Mouse (Mus musculus) naive thymus-derived CD4-positive, alpha-beta T cell, adult 2 months (primary cell): ENCODE results near the gene Scaf1.
A peak's percentile ranks its signal among the peaks of the same experiment; 100 is the strongest.

ENCODE experiments used
- DNase-seq: peaks from one replicate; pipeline ENCODE4 v3.0.0-alpha.2; 2011; ENCODE audit warnings: low read depth

The Scaf1 gene

DNA sequence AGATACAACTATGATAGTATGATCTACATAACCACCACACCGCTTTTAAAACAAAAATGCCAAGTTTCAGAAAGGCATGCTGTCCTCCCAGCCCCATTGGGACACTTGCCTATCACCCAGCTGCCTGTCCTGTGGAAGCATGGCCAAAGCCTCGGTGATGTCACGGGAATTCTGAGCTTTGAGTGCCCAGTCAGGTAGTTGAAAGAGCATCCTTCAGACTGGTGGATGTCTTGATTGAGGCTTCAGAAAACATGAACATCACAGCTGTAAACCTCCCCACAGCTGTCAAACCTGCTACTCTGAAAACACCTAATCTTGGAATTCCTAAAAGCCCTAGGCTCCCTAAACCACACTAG, 2.1 kb downstream of the Scaf1 start:
- no peak for DNase-seq

- DNase-seq, result no peak
These were observed 2.6 kb downstream of the Scaf1 start for GRCm38 (mm10) chr7:45013366-45014095.

DNA sequence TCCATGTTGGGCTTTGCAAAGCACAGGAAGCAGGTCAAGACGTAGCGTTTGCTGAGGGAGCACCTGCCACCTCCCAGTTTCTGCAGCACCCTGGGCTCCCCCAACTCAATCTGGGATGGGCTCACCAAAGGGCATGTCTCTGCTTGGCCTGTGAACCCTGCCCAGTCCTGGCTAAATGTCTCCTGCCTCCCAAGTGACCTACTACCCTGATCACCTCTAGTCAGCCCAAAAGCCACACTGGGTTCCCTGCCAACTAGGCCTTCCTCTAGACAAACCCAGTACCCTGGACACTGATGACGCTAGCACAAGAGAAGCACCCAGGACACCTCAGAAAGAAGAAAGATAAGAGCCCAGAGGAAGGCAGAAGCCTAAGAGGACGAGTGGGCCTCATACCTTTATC, 3.3 kb downstream of the Scaf1 start:
- DNase-seq, result no peak

DNA sequence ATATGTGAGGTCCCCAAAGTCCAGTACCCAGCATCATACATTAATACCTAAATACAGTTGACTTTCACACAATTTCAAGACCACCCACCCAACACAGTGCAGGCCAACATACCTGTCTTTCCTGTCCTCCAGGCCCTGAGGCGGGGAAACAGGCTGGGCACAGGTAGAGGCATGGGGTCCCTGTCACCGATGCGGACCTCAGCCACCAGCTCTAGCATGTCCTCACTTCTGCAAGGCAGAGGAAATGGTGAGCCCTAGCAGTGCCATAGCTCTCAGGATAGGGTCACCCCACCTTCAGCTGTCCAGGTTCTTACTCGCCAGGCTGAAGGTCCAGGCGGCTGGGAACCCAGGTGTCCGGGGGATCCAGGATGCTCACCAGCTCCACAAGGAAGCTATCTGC, 4.2 kb downstream of the Scaf1 start:
- DNase-seq, result no peak

DNA sequence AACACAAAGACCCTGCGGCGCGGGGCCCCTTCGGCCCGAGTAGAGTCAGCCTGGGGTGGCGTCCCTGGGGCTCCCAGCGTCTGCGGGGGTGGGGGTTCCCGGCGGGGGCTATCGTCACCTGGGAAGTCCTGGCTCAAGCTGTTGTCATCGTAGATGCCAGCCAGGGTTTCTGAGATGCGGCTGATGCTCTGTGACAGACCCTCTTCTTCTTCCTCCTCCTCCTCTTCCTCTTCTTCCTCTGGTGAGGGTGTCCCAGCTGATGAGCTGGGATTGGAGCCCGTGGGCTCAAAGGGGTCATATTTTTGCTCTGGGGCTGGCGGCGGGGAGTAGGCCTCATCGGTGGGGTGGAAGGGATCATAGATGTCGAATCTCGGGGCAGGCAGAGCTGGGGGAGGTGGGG, 7.8 kb downstream of the Scaf1 start:
- DNase-seq, result no peak

- no peak for DNase-seq
These were observed 8.3 kb downstream of the Scaf1 start for GRCm38 (mm10) chr7:45007846-45008245.

- DNase-seq, result no peak
These were observed 9.0 kb downstream of the Scaf1 start for GRCm38 (mm10) chr7:45007141-45007540.

GRCm38 (mm10) chr7:45006503-45006902, 9.7 kb downstream of the Scaf1 start:
- no peak for DNase-seq

DNA sequence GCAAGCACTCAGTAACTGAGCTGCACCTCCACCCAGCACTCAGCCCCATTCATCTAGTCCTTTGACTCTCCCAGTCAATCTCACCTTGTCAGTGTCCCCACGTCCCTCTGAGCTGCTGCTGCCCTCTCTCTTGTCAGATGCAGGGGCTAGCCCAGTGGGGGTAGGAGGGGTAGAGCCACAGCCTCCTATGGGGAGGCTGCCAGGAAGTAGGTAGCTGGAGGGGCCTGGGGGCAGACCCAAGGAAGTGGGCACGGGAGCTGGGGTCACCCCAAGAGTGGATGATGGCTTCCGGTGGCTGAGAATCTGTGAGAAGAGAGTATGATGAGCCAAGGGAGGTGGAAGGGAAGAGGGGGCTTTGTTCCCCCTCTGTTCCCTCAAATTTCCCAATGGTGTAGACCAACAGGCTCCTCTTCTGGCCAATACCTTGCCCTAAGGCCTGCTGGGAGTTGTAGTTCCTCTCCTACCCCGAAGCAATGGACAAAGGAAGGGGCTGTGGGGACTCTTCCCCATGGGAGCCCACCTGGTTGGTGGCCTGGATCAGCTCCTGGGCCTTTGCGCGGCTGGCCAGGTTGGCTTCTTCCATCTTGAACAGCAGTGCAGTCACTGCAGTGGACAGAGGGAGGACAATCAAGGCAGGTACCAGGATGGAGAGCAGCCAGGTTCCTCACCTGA, 10.7 kb downstream of the Scaf1 start:
- no peak for DNase-seq

- DNase-seq, result no peak
These were observed 11.6 kb downstream of the Scaf1 start for GRCm38 (mm10) chr7:45004546-45004945.

DNA sequence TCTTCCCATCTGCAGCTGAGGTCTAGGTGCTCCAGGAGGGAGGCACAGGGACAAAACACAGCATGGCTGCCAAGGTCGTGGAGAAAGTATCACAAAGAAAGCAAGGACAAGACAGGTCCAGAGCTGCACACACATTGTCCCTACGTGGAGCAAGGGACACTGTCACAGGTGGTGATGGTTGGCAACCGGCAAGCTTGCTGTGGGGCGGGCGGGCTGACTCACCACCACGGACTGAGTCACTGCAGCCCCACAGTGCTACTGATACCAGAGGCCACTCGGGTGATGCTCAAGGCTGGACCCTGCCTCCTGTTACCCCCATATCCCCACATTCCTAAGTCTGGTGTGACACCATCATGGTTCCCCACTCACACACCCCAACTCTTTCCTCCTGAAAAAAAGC, 13.7 kb downstream of the Scaf1 start:
- no peak for DNase-seq

GRCm38 (mm10) chr7:45000539-45001114, 15.5 kb downstream of the Scaf1 start:
- no peak for DNase-seq

DNA sequence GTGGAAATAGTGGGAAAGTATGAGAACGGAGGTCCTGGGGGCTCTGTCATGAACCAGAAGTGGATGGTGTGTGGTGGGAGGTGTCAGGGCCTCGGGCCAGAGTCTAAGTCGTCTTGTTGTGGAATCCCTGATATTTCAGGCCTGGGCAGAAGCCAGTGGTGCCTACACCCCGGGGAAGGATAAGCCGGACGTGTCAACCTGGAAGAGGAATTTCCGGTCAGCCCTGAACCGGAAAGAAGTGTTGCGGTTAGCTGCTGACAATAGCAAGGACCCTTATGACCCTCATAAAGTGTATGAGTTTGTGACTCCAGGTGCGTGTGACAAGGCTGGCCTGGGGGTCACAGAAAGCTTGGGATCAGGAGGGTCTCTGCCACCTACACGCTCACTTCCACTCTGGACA, 16.4 kb downstream of the Scaf1 start:
- DNase-seq, result no peak

DNA sequence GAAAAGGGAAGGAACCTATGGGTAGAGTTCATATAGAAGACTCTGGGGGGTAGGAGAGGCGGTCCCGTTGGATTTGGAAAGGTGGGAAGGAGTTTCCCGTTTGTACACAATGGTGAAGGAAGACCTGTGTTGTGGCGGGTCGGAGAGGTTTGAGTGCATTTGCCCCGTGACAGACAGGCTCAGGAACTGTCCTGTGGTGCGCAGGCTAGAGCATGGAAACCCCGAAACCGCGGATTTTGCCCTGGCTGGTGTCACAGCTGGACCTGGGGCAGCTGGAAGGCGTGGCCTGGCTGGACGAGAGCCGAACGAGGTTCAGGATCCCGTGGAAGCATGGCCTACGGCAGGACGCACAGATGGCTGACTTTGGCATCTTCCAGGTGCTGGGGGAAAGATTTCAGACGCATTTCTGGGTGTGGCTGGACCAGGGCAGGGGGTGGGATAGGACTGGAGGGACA, 17.6 kb downstream of the Scaf1 start, which contains the start of gene Bcl2l12:
Gene Bcl2l12 (minus strand): TSS at position 212 of the 455 bp plus-strand sequence.
- peak; percentile 44 for DNase-seq

- DNase-seq, result no peak
These were observed 18.2 kb downstream of the Scaf1 start for GRCm38 (mm10) chr7:44997940-44998428.

- DNase-seq, result peak; percentile 99
These were observed 18.8 kb downstream of the Scaf1 start, which contains the start of gene Irf3 for GRCm38 (mm10) chr7:44997231-44997939. TSS of gene Irf3 (plus strand) at chr7:44997648.

DNA sequence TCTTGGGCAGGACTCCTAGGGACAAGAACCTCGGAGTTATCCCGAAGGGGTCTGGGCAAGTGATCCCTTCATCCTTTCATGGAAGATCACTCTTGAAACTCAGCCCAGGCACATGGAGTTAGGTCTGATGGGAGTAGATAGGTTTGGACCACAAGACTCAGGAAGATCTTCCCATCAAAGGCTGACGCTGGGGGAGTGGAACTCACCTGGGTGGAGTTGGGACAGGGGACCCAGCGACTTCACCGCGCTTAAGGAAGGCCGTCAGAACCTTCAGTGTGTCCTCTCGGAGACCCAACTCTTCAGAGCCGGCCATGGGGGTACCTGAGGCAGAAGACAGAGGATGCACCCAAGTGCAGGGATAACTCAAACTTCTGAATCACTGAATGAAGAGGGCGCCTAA, 19.5 kb downstream of the Scaf1 start:
- no peak for DNase-seq

- DNase-seq, result no peak
These were observed 29.1 kb downstream of the Scaf1 start for GRCm38 (mm10) chr7:44986879-44987718.

DNA sequence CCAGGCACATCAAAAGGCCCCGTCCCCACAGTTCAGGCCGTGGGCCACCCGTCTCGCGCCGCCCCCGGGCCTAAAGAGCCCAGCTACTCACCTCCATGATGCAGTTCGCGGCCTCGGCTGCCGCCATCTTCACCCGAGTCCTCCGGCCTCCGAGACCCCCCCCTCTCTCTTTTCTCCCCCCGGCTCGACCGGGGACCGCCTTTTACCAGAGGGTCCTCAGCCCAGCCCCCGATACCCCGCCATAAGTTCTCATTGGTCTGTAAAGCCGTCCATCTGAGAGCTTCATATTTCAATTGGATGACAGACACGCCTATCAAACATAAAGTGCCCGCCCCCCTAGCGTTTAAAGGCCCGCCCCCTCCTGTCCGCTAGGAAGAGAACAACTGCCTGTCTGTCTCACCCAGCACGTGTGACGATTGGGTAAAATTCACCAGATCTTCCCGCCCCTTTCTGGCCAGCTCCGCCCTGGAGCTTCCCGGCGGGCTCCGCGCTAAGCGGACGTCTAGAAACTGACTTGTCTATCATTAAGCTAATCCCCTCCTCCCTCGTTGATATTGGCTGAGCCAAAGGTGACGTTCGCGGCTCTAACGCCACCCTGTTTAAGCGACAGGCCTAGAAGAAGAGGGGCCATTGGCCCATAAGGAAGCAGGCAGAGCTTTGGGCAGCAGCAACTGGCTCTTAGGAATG, 29.8 kb downstream of the Scaf1 start, which contains the start of gene Prmt1:
Gene Prmt1 (minus strand): TSS at position 377 of the 687 bp plus-strand sequence.
- DNase-seq, result peak; percentile 100

GRCm38 (mm10) chr7:44985595-44986191, 30.5 kb downstream of the Scaf1 start:
- peak; percentile 62 for DNase-seq
